Comparison of ENCODE assay signal across 29 mouse cellular contexts in the genomic region with DNA sequence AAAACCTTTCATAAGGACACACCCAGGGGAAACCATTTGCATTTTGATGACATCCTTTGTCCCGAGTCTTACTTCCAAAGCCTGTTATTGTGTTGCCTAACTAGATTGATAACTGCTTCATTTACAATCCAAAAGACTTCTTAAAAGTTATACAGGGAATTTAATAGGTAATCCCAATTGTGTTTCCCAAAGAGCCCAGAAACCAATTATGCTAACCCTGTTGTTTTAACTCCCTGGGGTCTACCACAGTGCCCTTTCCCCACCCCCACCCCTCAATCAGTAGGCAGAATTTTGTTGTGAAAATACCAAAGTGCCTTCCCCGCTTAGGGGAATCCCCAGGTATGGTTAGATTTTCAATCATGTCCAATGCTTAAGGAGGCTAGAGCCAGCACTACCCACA.
A peak's percentile ranks its signal among the peaks of the same experiment; 100 is the strongest.
DNase-seq lines count a peak whose midpoint lies in the region; ATAC-seq and TF ChIP-seq lines count a peak whose summit lies in the region.
"Had no signal": no experiment of that assay in that cellular context is flagged by ENCODE, and none has a peak within 500 bp of the region (broad histone marks: within the 10 kb centered on the region; RNA-seq: fewer than 3 reads in every experiment).

No protein-coding gene starts in this region.

- TF ChIP-seq RAD21 in CH12.LX (IDR thresholded peaks at IDR 0.05; ENCODE audit: low read depth, low read length): no peak

- no peaks in the 10 kb centered on the region for H3K36me3 ChIP-seq in hindbrain, embryonic 11.5 days (ENCODE audit: control insufficient read depth, insufficient read depth, low read length)
- H3K36me3 ChIP-seq in hindbrain, embryonic 16.5 days (ENCODE audit: control insufficient read depth, insufficient read depth, low read length): no peaks in the 10 kb centered on the region
- no peaks in the 10 kb centered on the region for H3K36me3 ChIP-seq in CH12.LX (replicated peaks in 1 of 2; ENCODE audit: control insufficient read depth in 1 of 2, insufficient read depth in 1 of 2, low read length in 1 of 2)
- H3K36me3 ChIP-seq: forebrain, embryonic 12.5 days; heart, embryonic 13.5 days; hindbrain, embryonic 15.5 days; midbrain, embryonic 12.5 days had no signal

- no peaks in the 10 kb centered on the region for H3K9me3 ChIP-seq in hindbrain, embryonic 11.5 days (ENCODE audit: control insufficient read depth, low read length)
- H3K9me3 ChIP-seq in hindbrain, embryonic 16.5 days (ENCODE audit: control insufficient read depth, low read length): peaks cover 3% of the 10 kb centered on the region; the same call in 1 of the 2 replicates
- peaks cover 8% of the 10 kb centered on the region for H3K9me3 ChIP-seq in CH12.LX (replicated peaks; ENCODE audit: low read length)
- H3K9me3 ChIP-seq: forebrain, embryonic 12.5 days; hindbrain, embryonic 15.5 days; midbrain, embryonic 12.5 days had no signal

- DNase-seq in hindbrain, embryonic 11.5 days (ENCODE audit: low spot score): peak; percentile 23
- DNase-seq in CH12.LX (ENCODE audit: extremely low read depth): peak; percentile 77
- DNase-seq in ZHBTc4 (ENCODE audit: low read depth, low spot score): peak; percentile 83
- peak; percentile 26 for DNase-seq in naive thymus-derived CD4-positive, alpha-beta T cell, adult 2 months (ENCODE audit: low read depth)
- no peak for DNase-seq in adrenal gland, postnatal 10 days
- DNase-seq: adrenal gland, adult 8-10 months; cerebellum, adult 11-12 months; cerebellum, adult 9-11 months; forebrain, postnatal 0 days; heart, adult 2 months; heart, postnatal 10 days; kidney, adult 9 months; kidney, postnatal 10 days; layer of hippocampus, adult 9-11 months; liver; lung, embryonic 14.5 days; lung, postnatal 14 days; right cerebral cortex, postnatal 14 days; thymus, postnatal 4 days had no signal

- in situ Hi-C loops in CH12.LX (cut with MboI; ENCODE audit: low pct_ligation_motif_present, low pct_unique_long_range_greater_than_20kb, low sequenced_read_pairs): loop anchor here (10.0 kb wide), 1 partner anchor 118 kb away; no protein-coding TSS in a partner anchor

- dilution Hi-C loops in CH12.LX (cut with MboI; ENCODE audit: extremely low pct_ligation_motif_present, extremely low pct_unique_long_range_greater_than_20kb, low sequenced_read_pairs): no loop called here

- no peak overlapping the region for H3K4me2 ChIP-seq in hindbrain, embryonic 11.5 days (replicated peaks; ENCODE audit: low read depth, low read length)
- H3K4me2 ChIP-seq in hindbrain, embryonic 16.5 days (ENCODE audit: low read length): no peak overlapping the region
- H3K4me2 ChIP-seq in CH12.LX (ENCODE audit: insufficient read depth, low read depth, poor library complexity, severe bottlenecking): peak overlapping the region; percentile 89
- H3K4me2 ChIP-seq: forebrain, embryonic 12.5 days; heart, embryonic 13.5 days; hindbrain, embryonic 15.5 days; lung, embryonic 14.5 days; midbrain, embryonic 12.5 days had no signal

- H3K4me1 ChIP-seq in hindbrain, embryonic 11.5 days (replicated peaks; ENCODE audit: control insufficient read depth, insufficient read depth, low read length): no peaks in the 10 kb centered on the region
- peaks cover 4% of the 10 kb centered on the region; the same call in 1 of the 2 replicates for H3K4me1 ChIP-seq in hindbrain, embryonic 16.5 days (ENCODE audit: control insufficient read depth, insufficient read depth, low read depth, low read length)
- peaks cover 16 to 79% of the 10 kb centered on the region in 2 experiments for H3K4me1 ChIP-seq in CH12.LX (ENCODE audit: control insufficient read depth in 1 of 2, insufficient read depth in 2 of 2)

- no peak overlapping the region for H3K27ac ChIP-seq in hindbrain, embryonic 11.5 days (ENCODE audit: low read depth, low read length)
- H3K27ac ChIP-seq in hindbrain, embryonic 16.5 days (ENCODE audit: low read depth, low read length): no peak overlapping the region
- H3K27ac ChIP-seq in CH12.LX (ENCODE audit: insufficient read depth, low read depth): peak overlapping the region; percentile 76
- H3K27ac ChIP-seq: forebrain, embryonic 12.5 days; heart, adult 2 months; heart, embryonic 13.5 days; hindbrain, embryonic 15.5 days; liver, embryonic 14.5 days; midbrain, embryonic 12.5 days had no signal

- ATAC-seq in hindbrain, embryonic 11.5 days (ENCODE audit: low FRiP score): no peak
- ATAC-seq in hindbrain, embryonic 16.5 days: no peak
- no peak for ATAC-seq in megakaryocyte-erythroid progenitor cell, adult 5-6 weeks (replicated peaks; ENCODE audit: low FRiP score, low TSS enrichment, poor library complexity, severe bottlenecking)
- ATAC-seq in cerebellum, adult (ENCODE audit: insufficient number of reproducible peaks, low FRiP score, low TSS enrichment): no peak
- ATAC-seq: forebrain, postnatal 0 days; intestine, postnatal 0 days; Patski had no signal

- no peak for TF ChIP-seq EP300 in CH12.LX (IDR thresholded peaks at IDR 0.05; ENCODE audit: low read length)

- H3K27me3 ChIP-seq in hindbrain, embryonic 11.5 days (ENCODE audit: control insufficient read depth, insufficient read depth, low read length): no peaks in the 10 kb centered on the region
- H3K27me3 ChIP-seq in hindbrain, embryonic 16.5 days (replicated peaks; ENCODE audit: control insufficient read depth, insufficient read depth, low read length): no peaks in the 10 kb centered on the region
- no peaks in the 10 kb centered on the region for H3K27me3 ChIP-seq in CH12.LX (replicated peaks)
- H3K27me3 ChIP-seq: forebrain, embryonic 12.5 days; hindbrain, embryonic 15.5 days; Patski had no signal

- H3K79me2 ChIP-seq in CH12.LX (replicated peaks; ENCODE audit: control insufficient read depth, extremely low read depth, insufficient read depth, poor library complexity, severe bottlenecking): no peaks in the 10 kb centered on the region

- H3K4me3 ChIP-seq in hindbrain, embryonic 11.5 days (ENCODE audit: low read depth, low read length): no peak overlapping the region
- H3K4me3 ChIP-seq in hindbrain, embryonic 16.5 days (ENCODE audit: low read length): no peak overlapping the region
- H3K4me3 ChIP-seq in CH12.LX (replicated peaks in 1 of 3; ENCODE audit: low read depth in 2 of 3, low read length in 2 of 3, poor library complexity in 1 of 3): peak overlapping the region in 1 of 3 experiments; percentile 7
- H3K4me3 ChIP-seq: forebrain, embryonic 12.5 days; heart, adult 2 months; heart, embryonic 13.5 days; hindbrain, embryonic 15.5 days; midbrain, embryonic 12.5 days had no signal

- no peak for TF ChIP-seq CTCF in CH12.LX (conservative IDR thresholded peaks at IDR 0.05 in 1 of 2, IDR thresholded peaks at IDR 0.05 in 1 of 2; ENCODE audit: low read depth in 2 of 2, low read length in 2 of 2)

- peak; percentile 20; the same call in 1 of the 2 replicates for TF ChIP-seq POLR2A in CH12.LX (IDR thresholded peaks at IDR 0.05; ENCODE audit: low read depth, low read length)

- WGBS in hindbrain, embryonic 11.5 days: 10% methylated on average over 2 of the region's 2 CpGs
- 22% methylated on average over 2 of the region's 2 CpGs for WGBS in hindbrain, embryonic 16.5 days

- H3K9ac ChIP-seq in hindbrain, embryonic 11.5 days (ENCODE audit: low read depth, low read length): no peak overlapping the region
- no peak overlapping the region for H3K9ac ChIP-seq in hindbrain, embryonic 16.5 days (ENCODE audit: low read depth, low read length)
- H3K9ac ChIP-seq in CH12.LX (ENCODE audit: insufficient read depth, low read depth): peak overlapping the region; percentile 50
- H3K9ac ChIP-seq: forebrain, embryonic 12.5 days; forebrain, postnatal 0 days; heart, embryonic 13.5 days; hindbrain, embryonic 15.5 days; liver, embryonic 14.5 days; lung, embryonic 14.5 days; midbrain, embryonic 12.5 days had no signal

TF ChIP-seq in CH12.LX, 34 proteins besides CTCF, POLR2A, EP300 and RAD21:
- TF ChIP-seq ELF1 (IDR thresholded peaks at IDR 0.05; ENCODE audit: low read depth, low read length) (no peak), CHD2 (IDR thresholded peaks at IDR 0.05; ENCODE audit: low read length) (peak; percentile 77), ZNF384 (IDR thresholded peaks at IDR 0.05; ENCODE audit: low read depth, low read length) (no peak), TCF12 (IDR thresholded peaks at IDR 0.05; ENCODE audit: low read depth, low read length) (peak; percentile 42; the same call in 1 of the 2 replicates), ETS1 (conservative IDR thresholded peaks at IDR 0.05; ENCODE audit: low read depth, low read length) (peak; percentile 45; the same call in 1 of the 2 replicates)
